Mouse (Mus musculus): Measurements from ENCODE around the gene Anpep.

Gene Anpep

GRCm38 (mm10) chr7:79866294-79867000 is 5.6 kb upstream of the Anpep start:
- no peak for DNase-seq

- no peak for DNase-seq
Measured at GRCm38 (mm10) chr7:79861794-79862193, 935 bp upstream of the Anpep start.

GRCm38 (mm10) chr7:79858956-79859630 is 1.8 kb downstream of the Anpep start:
- DNase-seq, result no peak

GRCm38 (mm10) chr7:79858202-79858934 is 2.5 kb downstream of the Anpep start:
- no peak for DNase-seq

- no peak for DNase-seq
Measured at GRCm38 (mm10) chr7:79856305-79856704, 4.6 kb downstream of the Anpep start.

GRCm38 (mm10) chr7:79847456-79848451 is 13.1 kb downstream of the Anpep start:
- DNase-seq, result no peak

GRCm38 (mm10) chr7:79846342-79846741 is 14.5 kb downstream of the Anpep start:
- DNase-seq, result no peak

- DNase-seq, result no peak
Measured at GRCm38 (mm10) chr7:79844090-79844802, 16.6 kb downstream of the Anpep start.

GRCm38 (mm10) chr7:79842163-79842562 is 18.7 kb downstream of the Anpep start:
- DNase-seq, result no peak

GRCm38 (mm10) chr7:79837247-79837646 is 23.6 kb downstream of the Anpep start:
- no peak for DNase-seq

GRCm38 (mm10) chr7:79835196-79835595 is 25.7 kb downstream of the Anpep start:
- DNase-seq, result no peak

- DNase-seq, result no peak
Measured at GRCm38 (mm10) chr7:79832980-79833379, 27.9 kb downstream of the Anpep start.

GRCm38 (mm10) chr7:79831585-79831984 is 29.3 kb downstream of the Anpep start:
- DNase-seq, result no peak

GRCm38 (mm10) chr7:79831145-79831544 is 29.7 kb downstream of the Anpep start:
- no peak for DNase-seq

GRCm38 (mm10) chr7:79828341-79828740 is 32.5 kb downstream of the Anpep start:
- DNase-seq, result no peak

GRCm38 (mm10) chr7:79822092-79822695 is 38.7 kb downstream of the Anpep start:
- DNase-seq, result no peak

GRCm38 (mm10) chr7:79819996-79820395 is 40.9 kb downstream of the Anpep start:
- no peak for DNase-seq

- no peak for DNase-seq
Measured at GRCm38 (mm10) chr7:79819515-79819914, 41.3 kb downstream of the Anpep start.

- DNase-seq, result no peak
Measured at GRCm38 (mm10) chr7:79818321-79818720, 42.5 kb downstream of the Anpep start.

- no peak for DNase-seq
Measured at GRCm38 (mm10) chr7:79813409-79813808, 47.5 kb downstream of the Anpep start.
